In the genomic region with DNA sequence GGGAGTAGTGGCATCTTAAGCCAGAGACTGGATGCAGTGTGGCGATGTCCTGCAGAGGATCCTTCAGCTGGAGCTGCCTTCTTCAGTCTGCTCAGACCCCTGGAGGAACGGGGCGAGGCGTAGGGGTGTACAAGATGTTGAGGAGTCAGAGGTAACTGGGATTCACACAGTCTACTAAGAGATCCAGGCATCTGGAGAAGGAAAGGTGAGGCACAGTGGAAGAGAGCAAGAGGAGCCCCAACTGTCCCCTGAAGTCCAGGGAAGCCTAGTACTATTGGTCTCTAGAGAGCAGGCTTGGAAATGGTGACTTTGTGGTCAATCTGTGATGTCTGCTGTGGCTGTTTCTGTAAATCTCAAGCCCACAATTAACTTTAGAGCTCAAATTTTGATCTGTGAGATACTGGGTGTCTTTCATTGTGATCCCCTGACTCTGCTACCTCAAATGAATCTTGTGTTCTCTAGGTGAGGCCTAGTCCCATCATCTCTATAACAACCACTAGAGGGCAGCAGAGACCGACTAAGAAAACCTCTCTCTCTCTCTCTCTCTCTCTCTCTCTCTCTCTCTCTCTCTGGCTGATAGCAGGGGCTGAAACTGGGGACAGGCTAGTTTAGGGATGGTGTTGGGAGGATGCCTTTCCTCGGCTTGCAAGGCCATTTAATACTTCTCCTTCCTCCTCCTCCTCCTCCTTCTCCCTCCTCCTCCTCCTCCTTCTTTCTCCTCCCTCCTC, we compare ENCODE assay signal across 9 mouse cellular contexts. TPM values are rescaled to one million over a fixed set of nuclear protein-coding genes. Genes with fewer than 3 reads are reported as not detected.
DNase-seq lines count a peak whose midpoint lies in the region; ATAC-seq and TF ChIP-seq lines count a peak whose summit lies in the region.
"Had no signal": no experiment of that assay in that cellular context is flagged by ENCODE, and none has a peak within 500 bp of the region (broad histone marks: within the 10 kb centered on the region; RNA-seq: fewer than 3 reads in every experiment).

No protein-coding gene starts in this region.

- H3K4me1 ChIP-seq in MEL (ENCODE audit: control insufficient read depth in 1 of 2, insufficient read depth in 2 of 2, low read length in 2 of 2): no peaks in the 10 kb centered on the region
- H3K4me1 ChIP-seq in hindbrain, embryonic 10.5 days (replicated peaks): 0 out of 2 replicates have a peak, but pooled peaks cover 3% of the 10 kb centered on the region
- H3K4me1 ChIP-seq in limb, embryonic 13.5 days: no peaks in the 10 kb centered on the region
- H3K4me1 ChIP-seq: liver, embryonic 15.5 days had no signal

- no peaks in the 10 kb centered on the region for H3K79me2 ChIP-seq in MEL (ENCODE audit: control insufficient read depth, insufficient read depth, low read length, poor library complexity)

- DNase-seq in layer of hippocampus, adult 11-12 months (ENCODE audit: low spot score): peak; percentile 43
- DNase-seq in layer of hippocampus, postnatal 36 days: no peak
- peak; percentile 69 for DNase-seq in MEL (ENCODE audit: low read depth, low spot score)
- peak; percentile 77 for DNase-seq in embryo, embryonic 11 days
- peak; percentile 37 for DNase-seq in hindbrain, embryonic 10.5 days (ENCODE audit: low spot score)
- peak; percentile 86 for DNase-seq in retina, embryonic 14.5 days (ENCODE audit: low spot score)
- DNase-seq in spleen, adult 12 weeks (ENCODE audit: low spot score): no peak

- H3K4me2 ChIP-seq in limb, embryonic 13.5 days (replicated peaks): no peak overlapping the region
- H3K4me2 ChIP-seq: liver, embryonic 15.5 days had no signal

- no peaks in the 10 kb centered on the region for H3K9me3 ChIP-seq in MEL (replicated peaks; ENCODE audit: insufficient read depth, low read length)
- no peaks in the 10 kb centered on the region for H3K9me3 ChIP-seq in hindbrain, embryonic 10.5 days
- H3K9me3 ChIP-seq in limb, embryonic 13.5 days: no peaks in the 10 kb centered on the region
- H3K9me3 ChIP-seq: liver, embryonic 15.5 days had no signal

- no peak overlapping the region for H3K4me3 ChIP-seq in MEL (ENCODE audit: control insufficient read depth in 1 of 2, insufficient read depth in 1 of 2, low read depth in 2 of 2, low read length in 2 of 2)
- no peak overlapping the region for H3K4me3 ChIP-seq in hindbrain, embryonic 10.5 days
- H3K4me3 ChIP-seq in limb, embryonic 13.5 days: no peak overlapping the region
- H3K4me3 ChIP-seq: liver, embryonic 15.5 days had no signal

- peak; percentile 83 for TF ChIP-seq RAD21 in MEL (IDR thresholded peaks at IDR 0.05; ENCODE audit: low read depth, low read length)

- ATAC-seq in limb, embryonic 13.5 days (ENCODE audit: low FRiP score, low read depth): peak; percentile 48; the same call in 1 of the 2 replicates

- TF ChIP-seq POLR2A in MEL (IDR thresholded peaks at IDR 0.05; ENCODE audit: control insufficient read depth in 1 of 2, insufficient read depth in 1 of 2, low read depth in 1 of 2, low read length in 2 of 2, poor library complexity in 1 of 2): no peak

- H3K27me3 ChIP-seq in MEL (ENCODE audit: control insufficient read depth in 1 of 2, insufficient read depth in 2 of 2, low read length in 2 of 2): no peaks in the 10 kb centered on the region
- H3K27me3 ChIP-seq in hindbrain, embryonic 10.5 days (ENCODE audit: insufficient read depth, poor library complexity, severe bottlenecking): peaks cover 13% of the 10 kb centered on the region; the same call in 1 of the 2 replicates
- H3K27me3 ChIP-seq in limb, embryonic 13.5 days: peaks cover 21% of the 10 kb centered on the region; the same call in 1 of the 2 replicates

- no peak for TF ChIP-seq EP300 in MEL (IDR thresholded peaks at IDR 0.05; ENCODE audit: low read depth in 1 of 2, low read length in 2 of 2)

- peak; percentile 39 to 79 (median 59) for TF ChIP-seq CTCF in MEL (IDR thresholded peaks at IDR 0.05 in 2 of 3, conservative IDR thresholded peaks at IDR 0.05 in 1 of 3; ENCODE audit: control insufficient read depth in 1 of 3, insufficient read depth in 1 of 3, low read depth in 2 of 3, low read length in 3 of 3, poor library complexity in 1 of 3, severe bottlenecking in 1 of 3)

- 58% methylated on average over 6 of the region's 6 CpGs for WGBS in hindbrain, embryonic 10.5 days
- WGBS in limb, embryonic 13.5 days: 60% methylated on average over 6 of the region's 6 CpGs

- H3K27ac ChIP-seq in MEL (ENCODE audit: control insufficient read depth, low read depth, low read length): no peak overlapping the region
- no peak overlapping the region for H3K27ac ChIP-seq in hindbrain, embryonic 10.5 days
- H3K27ac ChIP-seq in limb, embryonic 13.5 days: no peak overlapping the region
- H3K27ac ChIP-seq: liver, embryonic 15.5 days had no signal

- no peak overlapping the region for H3K9ac ChIP-seq in MEL (ENCODE audit: control insufficient read depth, low read depth, low read length, poor library complexity, severe bottlenecking)
- H3K9ac ChIP-seq in limb, embryonic 13.5 days: no peak overlapping the region
- H3K9ac ChIP-seq: liver, embryonic 15.5 days had no signal

- no peaks in the 10 kb centered on the region for H3K36me3 ChIP-seq in MEL (ENCODE audit: control insufficient read depth in 1 of 2, insufficient read depth in 2 of 2, low read length in 2 of 2)
- H3K36me3 ChIP-seq in hindbrain, embryonic 10.5 days: no peaks in the 10 kb centered on the region
- no peaks in the 10 kb centered on the region for H3K36me3 ChIP-seq in limb, embryonic 13.5 days
- H3K36me3 ChIP-seq: liver, embryonic 15.5 days had no signal

TF ChIP-seq in MEL, 35 proteins besides CTCF, POLR2A, EP300 and RAD21:
- TF ChIP-seq USF2 (IDR thresholded peaks at IDR 0.05; ENCODE audit: borderline replicate concordance in 1 of 2, insufficient read depth in 1 of 2, low read depth in 1 of 2, low read length in 2 of 2) (no peak), E2F4 (IDR thresholded peaks at IDR 0.05; ENCODE audit: borderline replicate concordance, low read depth, low read length) (no peak), ETS1 (IDR thresholded peaks at IDR 0.05; ENCODE audit: low read depth, low read length) (no peak), MYC (IDR thresholded peaks at IDR 0.05; ENCODE audit: low read depth, low read length) (no peak), ZKSCAN1 (IDR thresholded peaks at IDR 0.05; ENCODE audit: low read depth, low read length) (no peak), GABPA (IDR thresholded peaks at IDR 0.05; ENCODE audit: low read depth, low read length) (no peak), RCOR1 (IDR thresholded peaks at IDR 0.05; ENCODE audit: low read depth, low read length) (no peak), ZC3H11A (IDR thresholded peaks at IDR 0.05; ENCODE audit: low read depth, low read length) (peak; percentile 58), JUND (IDR thresholded peaks at IDR 0.05; ENCODE audit: low read depth, low read length) (peak; percentile 99), TBP (IDR thresholded peaks at IDR 0.05; ENCODE audit: low read depth, low read length) (no peak), GATA1 (IDR thresholded peaks at IDR 0.05; ENCODE audit: low read depth, low read length) (0 out of 2 replicates have a peak, but pooled peaks have one; percentile 16), CHD1 (IDR thresholded peaks at IDR 0.05; ENCODE audit: low read depth, low read length) (no peak), SMC3 (IDR thresholded peaks at IDR 0.05; ENCODE audit: low read depth, low read length) (peak; percentile 71), MAFK (IDR thresholded peaks at IDR 0.05; ENCODE audit: borderline replicate concordance, low read depth, low read length) (no peak), BHLHE40 (IDR thresholded peaks at IDR 0.05; ENCODE audit: borderline replicate concordance, low read depth, low read length) (no peak), USF1 (IDR thresholded peaks at IDR 0.05; ENCODE audit: low read depth, low read length) (no peak), HCFC1 (IDR thresholded peaks at IDR 0.05; ENCODE audit: low read depth, low read length) (no peak), TCF12 (IDR thresholded peaks at IDR 0.05; ENCODE audit: low read depth, low read length) (no peak), SIN3A (IDR thresholded peaks at IDR 0.05; ENCODE audit: low read length) (no peak), MYB (IDR thresholded peaks at IDR 0.05; ENCODE audit: low read depth, low read length) (no peak), MAX (IDR thresholded peaks at IDR 0.05; ENCODE audit: low read length) (no peak), NELFE (IDR thresholded peaks at IDR 0.05; ENCODE audit: low read depth, low read length) (no peak)
TF ChIP-seq in MEL: peak in this region for 4.

RNA-seq across cellular contexts. Expression of a gene that starts 50.8 kb away (rescaled TPM):
- total RNA-seq in layer of hippocampus, postnatal 36 days (2021): 1 to 10 TPM; 4.2 to 4.9 TPM
- total RNA-seq in MEL (2012; rRNA removed): 0.08 and 0.10 TPM in 2 replicates
- under 1 TPM in 1 of 2 experiments, not detected in 1; 0.11 TPM for polyA plus RNA-seq in MEL (2012; ENCODE audit: insufficient read depth in 1 of 2, insufficient read length in 2 of 2, low read depth in 1 of 2, low replicate concordance in 2 of 2, missing spikeins in 1 of 2)
- polyA plus RNA-seq in hindbrain, embryonic 10.5 days (2016; fragmentation: Nextera tagmentation; extraction: Ambion mirVana): 0.30 and 0.41 TPM in 2 replicates
- polyA plus RNA-seq in limb, embryonic 13.5 days (2015; fragmentation: Nextera tagmentation; extraction: Ambion mirVana): 0.08 TPM in 2 replicates
- polyA plus RNA-seq: liver, embryonic 15.5 days had no signal

Comparison
In these comparisons a context has a peak if more than half of its experiments do, and no peak if none do; other contexts are left out.
1. DNase-seq: peak in layer of hippocampus, adult 11-12 months (single experiment), MEL (single experiment), embryo, embryonic 11 days (single experiment), hindbrain, embryonic 10.5 days (single experiment) and retina, embryonic 14.5 days (single experiment); none in layer of hippocampus, postnatal 36 days (0 of 2) and spleen, adult 12 weeks (single experiment).